Mouse (Mus musculus) spleen, postnatal 4 days (tissue): Measurements from ENCODE around the gene Fcgr2b.

Experiments
- DNase-seq, 2 experiments: peaks; one replicate each; pipeline ENCODE4 v3.0.0; 2022; ENCODE audit warnings: low spot score in 2 of 2

The Fcgr2b gene

DNA sequence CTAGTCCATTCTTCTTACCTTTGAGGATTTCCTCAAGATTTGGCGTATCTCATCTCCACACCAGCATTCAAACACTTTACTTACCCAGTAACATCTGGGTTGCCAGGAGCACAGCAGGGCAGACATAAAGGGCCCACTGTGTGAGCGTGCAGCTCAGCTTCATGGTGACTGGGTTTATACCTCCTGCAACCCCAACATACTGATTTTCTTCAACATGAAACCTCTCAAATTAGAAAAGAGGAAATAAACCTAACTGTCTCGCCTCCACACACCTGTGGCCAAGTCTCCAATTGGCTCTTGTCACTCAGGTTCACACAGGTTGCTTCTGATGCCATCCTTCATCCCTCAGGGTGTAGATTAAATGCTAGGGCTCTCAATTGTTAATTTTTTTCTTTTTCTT lies 49.0 kb downstream of the Fcgr2b start, which contains the start of gene Fcrla:
Fcrla (minus strand) TSS at position 206 of the 400 bp plus-strand sequence.
- DNase-seq: no peak

DNA sequence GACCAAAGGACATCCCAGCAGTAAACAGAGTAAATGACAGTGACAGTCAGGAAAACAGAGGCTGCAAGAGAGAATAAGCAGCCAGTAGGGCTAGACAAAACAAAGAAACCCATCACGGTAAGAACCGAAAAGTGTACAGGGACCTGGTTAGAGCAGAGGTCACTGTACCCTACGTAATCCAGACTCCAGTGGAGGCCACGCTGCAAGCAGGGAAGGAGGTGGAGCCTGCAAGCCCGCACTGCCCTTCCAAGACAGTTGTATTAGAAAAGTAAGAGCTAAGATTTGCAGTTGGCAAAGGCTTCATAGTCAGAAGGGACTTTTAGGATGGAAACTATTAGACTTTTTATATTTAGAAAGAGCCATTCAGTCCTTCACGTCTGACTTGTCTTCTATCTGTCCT lies 49.4 kb downstream of the Fcgr2b start:
- DNase-seq: no peak

DNA sequence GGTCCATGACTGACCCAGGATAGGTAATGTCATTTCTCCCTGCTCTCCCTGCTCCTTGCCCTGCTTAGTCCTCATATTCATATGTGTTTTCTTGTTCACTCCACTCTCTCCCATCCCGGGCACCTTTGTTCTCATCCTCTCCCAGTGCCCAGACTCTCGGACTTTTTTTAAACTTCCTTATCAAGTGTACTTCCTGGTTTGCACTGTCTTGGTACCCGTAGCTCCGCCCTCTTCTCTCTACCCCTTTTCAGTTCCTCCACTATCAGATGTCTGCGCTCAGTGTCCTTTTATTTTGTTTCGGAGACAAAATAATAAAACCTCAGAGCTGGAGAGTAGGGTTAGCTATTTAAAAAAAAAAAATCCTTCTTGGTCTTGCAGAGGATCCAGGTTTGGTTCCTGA lies 51.9 kb downstream of the Fcgr2b start:
- DNase-seq: peak in 1 of 2 experiments; percentile 41

DNA sequence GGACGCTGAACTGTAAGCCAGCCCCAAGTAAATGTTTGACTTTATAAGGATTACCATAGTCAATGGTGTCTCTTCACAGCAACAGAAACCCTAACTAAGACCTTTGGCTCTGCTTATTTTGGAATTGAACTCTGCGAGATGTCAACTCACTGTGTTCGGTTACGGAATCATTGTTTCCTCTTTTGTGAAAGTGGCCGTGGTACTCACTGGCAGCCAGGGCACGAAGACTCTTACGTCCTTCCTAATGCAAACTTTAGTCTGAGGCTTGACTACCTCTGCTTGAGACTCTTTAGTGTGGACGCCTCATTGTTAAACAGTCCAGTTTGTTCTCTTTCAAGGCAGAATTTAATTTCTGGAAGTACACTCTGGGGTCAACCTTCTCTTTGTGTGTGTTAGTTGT lies 57.0 kb downstream of the Fcgr2b start:
- DNase-seq: no peak

DNA sequence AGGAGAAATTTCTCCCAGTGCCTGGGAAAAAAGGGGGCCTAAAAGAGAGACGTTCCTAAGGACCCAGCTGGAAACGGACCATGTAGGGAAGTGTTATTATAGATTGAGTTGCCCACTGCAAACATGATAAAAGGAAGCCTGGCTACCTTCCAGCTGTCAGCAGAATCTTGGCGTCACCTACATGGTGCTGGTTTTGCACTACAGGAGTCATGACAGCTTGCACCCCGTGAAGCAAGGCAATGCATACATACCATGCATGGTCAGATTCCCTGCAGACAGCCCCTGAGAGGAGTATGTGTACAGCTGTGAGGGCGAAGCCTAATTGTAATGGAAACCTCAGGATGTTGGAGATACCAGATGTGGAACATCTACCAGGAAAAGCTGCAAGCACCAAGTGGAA lies 60.7 kb downstream of the Fcgr2b start:
- DNase-seq: no peak

DNA sequence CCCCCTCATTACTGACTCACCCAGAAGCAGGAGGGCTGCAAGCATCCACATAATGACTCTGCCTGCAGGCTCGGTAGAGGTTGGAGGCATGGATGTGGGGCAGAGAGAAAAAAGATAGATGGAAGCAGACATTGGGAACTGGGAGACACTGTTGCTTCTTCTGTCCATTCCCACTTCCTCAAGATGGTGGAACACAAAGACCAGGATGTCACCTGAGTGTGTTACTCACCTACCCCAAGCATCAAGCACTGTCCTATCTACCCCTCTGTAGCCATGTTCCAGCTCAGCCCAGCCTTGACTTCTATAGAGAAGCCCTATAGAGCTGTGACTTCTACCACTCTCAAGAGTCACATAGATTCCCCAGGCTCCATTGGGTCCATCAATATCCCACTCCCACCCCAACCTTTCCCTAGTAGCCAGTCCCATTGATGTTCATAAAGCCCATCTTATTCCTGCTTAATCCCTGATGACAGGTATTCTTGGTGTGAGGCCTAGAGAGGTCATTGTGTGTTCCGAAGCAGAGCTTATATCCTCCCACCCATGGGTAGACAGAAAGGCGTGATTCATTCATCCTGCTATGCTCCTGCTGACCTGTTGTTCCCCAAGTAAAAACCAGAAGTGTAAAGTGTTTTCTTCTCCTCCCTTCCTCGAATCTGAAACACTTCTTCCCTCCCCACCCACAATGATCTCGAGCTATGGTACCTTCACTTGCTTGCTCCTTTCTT lies 63.3 kb downstream of the Fcgr2b start, which contains the start of gene Fcrlb:
Fcrlb (minus strand) TSS at position 51 of the 725 bp plus-strand sequence.
- DNase-seq: no peak

DNA sequence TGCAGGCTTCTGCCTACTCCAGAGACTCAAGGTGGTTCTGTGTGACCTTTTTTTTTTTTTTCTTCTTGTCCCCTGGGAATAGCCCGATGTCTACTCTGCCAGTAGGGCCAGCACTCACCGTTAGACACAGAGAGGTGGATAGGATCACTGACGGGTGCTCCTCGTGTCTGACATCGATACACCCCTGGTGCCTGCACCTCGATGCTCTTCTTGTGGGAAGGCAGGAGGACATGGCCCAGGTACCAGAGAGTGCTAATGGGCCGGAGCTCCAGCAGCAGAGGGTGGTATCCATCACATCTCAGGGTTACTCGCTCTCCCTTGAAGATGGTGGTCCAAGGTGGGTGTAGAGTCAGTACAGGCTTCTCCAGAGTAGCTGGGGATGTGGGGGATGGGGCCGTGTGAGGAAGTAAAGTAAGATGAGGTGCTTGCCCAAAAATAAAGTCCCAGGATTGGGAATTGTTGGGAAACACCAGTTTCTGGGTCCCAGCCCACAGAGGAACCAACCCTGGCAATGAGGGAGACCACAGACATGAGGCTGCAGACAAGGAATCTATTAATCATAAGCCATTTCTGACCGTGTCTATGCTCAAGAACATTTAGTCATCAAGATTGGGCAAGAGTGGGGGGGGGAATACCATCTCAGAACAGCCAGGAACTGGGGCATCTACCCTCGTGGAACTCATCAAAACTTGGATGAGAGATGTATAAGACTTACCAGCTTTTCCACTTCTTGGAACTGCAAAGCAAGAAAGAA lies 64.3 kb downstream of the Fcgr2b start:
- DNase-seq: no peak
